In genomic region chr2:181674934-181675333, GRCm38 (mm10) we compare ENCODE assay signal across 20 mouse cellular contexts. TPM values are rescaled to one million over a fixed set of nuclear protein-coding genes. Genes with fewer than 3 reads are reported as not detected.
DNase-seq lines count a peak whose midpoint lies in the region; ATAC-seq and TF ChIP-seq lines count a peak whose summit lies in the region.
"Had no signal": no experiment of that assay in that cellular context is flagged by ENCODE, and none has a peak within 500 bp of the region (broad histone marks: within the 10 kb centered on the region; RNA-seq: fewer than 3 reads in every experiment).

No protein-coding gene starts in this region.

- H3K4me2 ChIP-seq in kidney, embryonic 15.5 days: no peak overlapping the region; the same call in 1 of the 2 replicates
- H3K4me2 ChIP-seq in midbrain, embryonic 14.5 days (ENCODE audit: low read length): no peak overlapping the region
- H3K4me2 ChIP-seq in myocyte (ENCODE audit: low read depth): peak overlapping the region; percentile 82

- WGBS in heart, embryonic 10.5 days: 82% methylated on average over 4 of the region's 4 CpGs
- 77% methylated on average over 4 of the region's 4 CpGs for WGBS in kidney, embryonic 15.5 days
- 81% methylated on average over 4 of the region's 4 CpGs for WGBS in midbrain, embryonic 10.5 days
- 73% methylated on average over 4 of the region's 4 CpGs for WGBS in midbrain, embryonic 14.5 days

- no peak for ATAC-seq in kidney, embryonic 15.5 days (replicated peaks; ENCODE audit: low FRiP score)
- no peak for ATAC-seq in midbrain, embryonic 14.5 days (ENCODE audit: low FRiP score, low TSS enrichment)
- ATAC-seq: inflammation-experienced regulatory T-cells, adult 6 months; midbrain, embryonic 16.5 days; Patski had no signal

- H3K4me3 ChIP-seq in heart, embryonic 10.5 days: no peak overlapping the region
- no peak overlapping the region for H3K4me3 ChIP-seq in kidney, embryonic 15.5 days (replicated peaks)
- no peak overlapping the region for H3K4me3 ChIP-seq in midbrain, embryonic 10.5 days
- H3K4me3 ChIP-seq in midbrain, embryonic 14.5 days (replicated peaks; ENCODE audit: low read depth, low read length): no peak overlapping the region
- H3K4me3 ChIP-seq in myocyte: no peak overlapping the region
- H3K4me3 ChIP-seq: erythroblast, embryonic 14.5 days; neural tube, embryonic 12.5 days had no signal

- TF ChIP-seq POLR2A in myocyte (IDR thresholded peaks at IDR 0.05; ENCODE audit: insufficient read length, low read depth): no peak

- H3K9me3 ChIP-seq in heart, embryonic 10.5 days: no peaks in the 10 kb centered on the region
- H3K9me3 ChIP-seq in kidney, embryonic 15.5 days (replicated peaks): no peaks in the 10 kb centered on the region
- no peaks in the 10 kb centered on the region for H3K9me3 ChIP-seq in midbrain, embryonic 10.5 days (replicated peaks)
- H3K9me3 ChIP-seq in midbrain, embryonic 14.5 days (ENCODE audit: control insufficient read depth, low read length): no peaks in the 10 kb centered on the region
- H3K9me3 ChIP-seq: neural tube, embryonic 12.5 days had no signal

- H3K4me1 ChIP-seq in heart, embryonic 10.5 days: peaks cover 51% of the 10 kb centered on the region
- peaks cover 52% of the 10 kb centered on the region for H3K4me1 ChIP-seq in kidney, embryonic 15.5 days
- H3K4me1 ChIP-seq in midbrain, embryonic 10.5 days: peaks cover 71% of the 10 kb centered on the region
- H3K4me1 ChIP-seq in midbrain, embryonic 14.5 days (ENCODE audit: control insufficient read depth, insufficient read depth, low read length): 0 out of 2 replicates have a peak, but pooled peaks cover 9% of the 10 kb centered on the region

- no peak overlapping the region for H3K9ac ChIP-seq in kidney, embryonic 15.5 days
- no peak overlapping the region for H3K9ac ChIP-seq in midbrain, embryonic 14.5 days (replicated peaks; ENCODE audit: low read length)
- H3K9ac ChIP-seq: forebrain, postnatal 0 days; liver, embryonic 14.5 days; neural tube, embryonic 12.5 days had no signal

- no peak for DNase-seq in heart, embryonic 10.5 days (ENCODE audit: low spot score)
- no peak for DNase-seq in heart, adult 8-10 months (ENCODE audit: low spot score)
- DNase-seq in kidney, adult 18-20 months: no peak
- DNase-seq in midbrain, embryonic 10.5 days (ENCODE audit: low spot score): no peak
- DNase-seq in midbrain, embryonic 14.5 days: no peak
- no peak for DNase-seq in frontal cortex, postnatal 14 days (ENCODE audit: low spot score in 2 of 2)
- DNase-seq: B cell, adult 2 months had no signal

- peaks cover 54% of the 10 kb centered on the region for H3K27me3 ChIP-seq in heart, embryonic 10.5 days (ENCODE audit: insufficient read depth, poor library complexity, severe bottlenecking)
- H3K27me3 ChIP-seq in kidney, embryonic 15.5 days: peaks cover 47% of the 10 kb centered on the region
- H3K27me3 ChIP-seq in midbrain, embryonic 10.5 days (ENCODE audit: low read depth, poor library complexity, severe bottlenecking): peaks cover 58% of the 10 kb centered on the region
- H3K27me3 ChIP-seq in midbrain, embryonic 14.5 days (ENCODE audit: control insufficient read depth, insufficient read depth, low read length): peaks cover 37% of the 10 kb centered on the region
- peaks cover 26% of the 10 kb centered on the region for H3K27me3 ChIP-seq in myocyte (ENCODE audit: control insufficient read depth, insufficient read depth, insufficient read length)

- H3K27ac ChIP-seq in heart, embryonic 10.5 days: peak overlapping the region; percentile 83; the same call in 1 of the 2 replicates
- H3K27ac ChIP-seq in kidney, embryonic 15.5 days: peak overlapping the region; percentile 19; the same call in 1 of the 2 replicates
- peak overlapping the region; percentile 81; the same call in 1 of the 2 replicates for H3K27ac ChIP-seq in midbrain, embryonic 10.5 days (replicated peaks)
- H3K27ac ChIP-seq in midbrain, embryonic 14.5 days (replicated peaks; ENCODE audit: low read depth, low read length): no peak overlapping the region
- H3K27ac ChIP-seq: liver, embryonic 14.5 days; neural tube, embryonic 12.5 days had no signal

- H3ac ChIP-seq in myocyte (ENCODE audit: control insufficient read depth, insufficient read length): no peak overlapping the region

- H3K79me2 ChIP-seq in myocyte (ENCODE audit: control insufficient read depth, insufficient read depth): no peaks in the 10 kb centered on the region

- peaks cover 4% of the 10 kb centered on the region; the same call in 1 of the 2 replicates for H3K36me3 ChIP-seq in heart, embryonic 10.5 days
- H3K36me3 ChIP-seq in kidney, embryonic 15.5 days: no peaks in the 10 kb centered on the region
- H3K36me3 ChIP-seq in midbrain, embryonic 10.5 days: no peaks in the 10 kb centered on the region
- no peaks in the 10 kb centered on the region for H3K36me3 ChIP-seq in midbrain, embryonic 14.5 days (ENCODE audit: control insufficient read depth, insufficient read depth, low read length)
- H3K36me3 ChIP-seq in myocyte (ENCODE audit: control insufficient read depth, insufficient read depth): no peaks in the 10 kb centered on the region
- H3K36me3 ChIP-seq: neural tube, embryonic 12.5 days had no signal

TF ChIP-seq in myocyte, 11 proteins besides CTCF, POLR2A, EP300 and RAD21:
- no peak for TF ChIP-seq MYOD1 (IDR thresholded peaks at IDR 0.05; ENCODE audit: control insufficient read depth in 1 of 3, insufficient read length in 2 of 3, low read depth in 2 of 3)
- TF ChIP-seq USF1 (IDR thresholded peaks at IDR 0.05; ENCODE audit: low read depth): no peak
- TF ChIP-seq CEBPB (IDR thresholded peaks at IDR 0.05; ENCODE audit: insufficient read depth, poor library complexity, severe bottlenecking): no peak
- TF ChIP-seq SRF (IDR thresholded peaks at IDR 0.05; ENCODE audit: control insufficient read depth, insufficient read length, low read depth): no peak
- TF ChIP-seq POLR2AphosphoS2 (IDR thresholded peaks at IDR 0.05; ENCODE audit: insufficient read length, low read depth): no peak
- no peak for TF ChIP-seq REST (IDR thresholded peaks at IDR 0.05; ENCODE audit: insufficient read depth, insufficient read length)
- TF ChIP-seq MYOG (IDR thresholded peaks at IDR 0.05; ENCODE audit: control insufficient read depth in 1 of 3, insufficient read depth in 1 of 3, insufficient read length in 2 of 3, low read depth in 2 of 3): no peak
- TF ChIP-seq TCF3 (IDR thresholded peaks at IDR 0.05; ENCODE audit: insufficient read length, low read depth): no peak
- no peak for TF ChIP-seq TCF12 (IDR thresholded peaks at IDR 0.05; ENCODE audit: insufficient read depth, poor library complexity, severe bottlenecking)
- no peak for TF ChIP-seq MAX (IDR thresholded peaks at IDR 0.05; ENCODE audit: low read depth)
- no peak for TF ChIP-seq E2F4 (IDR thresholded peaks at IDR 0.05; ENCODE audit: insufficient read depth)

RNA-seq across cellular contexts. Expression of gene Sox18, which starts 3.5 kb away (rescaled TPM):
- polyA plus RNA-seq in heart, embryonic 10.5 days (2016; fragmentation: Nextera tagmentation; extraction: Ambion mirVana): 22.1 and 25.0 TPM in 2 replicates
- 10 to 100 TPM; 21.4 to 53.8 (median 48.1) TPM for total RNA-seq in heart, adult 8-10 months (2022)
- 48.1 and 49.9 TPM in 2 replicates for polyA plus RNA-seq in kidney, embryonic 15.5 days (2015; fragmentation: Nextera tagmentation; extraction: Ambion mirVana)
- 17.6 and 18.8 TPM in 2 replicates for polyA plus RNA-seq in midbrain, embryonic 10.5 days (2016; fragmentation: Nextera tagmentation; extraction: Ambion mirVana)
- polyA plus RNA-seq in midbrain, embryonic 14.5 days (2014; fragmentation: Nextera tagmentation; extraction: Ambion mirVana): 10.6 and 16.3 TPM in 2 replicates
- polyA plus RNA-seq in myocyte (2012; fragmentation: generic; extraction: Trizol): 0.04 TPM
- polyA plus RNA-seq: inflammation-experienced regulatory T-cells, adult 6 months had no signal

RNA-seq across cellular contexts. Expression of gene Tcea2, which starts 5.2 kb away (rescaled TPM):
- 12.2 and 15.3 TPM in 2 replicates for polyA plus RNA-seq in heart, embryonic 10.5 days (2016; fragmentation: Nextera tagmentation; extraction: Ambion mirVana)
- 1 to 10 TPM; 5.3 to 8.0 (median 7.2) TPM for total RNA-seq in heart, adult 8-10 months (2022)
- polyA plus RNA-seq in kidney, embryonic 15.5 days (2015; fragmentation: Nextera tagmentation; extraction: Ambion mirVana): 25.6 and 25.9 TPM in 2 replicates
- 14.5 and 18.0 TPM in 2 replicates for polyA plus RNA-seq in midbrain, embryonic 10.5 days (2016; fragmentation: Nextera tagmentation; extraction: Ambion mirVana)
- 37.4 and 44.9 TPM in 2 replicates for polyA plus RNA-seq in midbrain, embryonic 14.5 days (2014; fragmentation: Nextera tagmentation; extraction: Ambion mirVana)
- polyA plus RNA-seq in myocyte (2012; fragmentation: generic; extraction: Trizol): 3.0 TPM
- polyA plus RNA-seq: erythroblast, embryonic 14.5 days had no signal

RNA-seq across cellular contexts. Expression of gene Gm29797, which starts 18.1 kb away (rescaled TPM):
- polyA plus RNA-seq in heart, embryonic 10.5 days (2016; fragmentation: Nextera tagmentation; extraction: Ambion mirVana): 0.24 TPM in 1 of 2 replicates, not detected in the other
- total RNA-seq in heart, adult 8-10 months (2022): not detected
- 0.21 TPM in 1 of 2 replicates, not detected in the other for polyA plus RNA-seq in kidney, embryonic 15.5 days (2015; fragmentation: Nextera tagmentation; extraction: Ambion mirVana)
- 0.19 and 0.32 TPM in 2 replicates for polyA plus RNA-seq in midbrain, embryonic 10.5 days (2016; fragmentation: Nextera tagmentation; extraction: Ambion mirVana)
- not detected in 2 replicates for polyA plus RNA-seq in midbrain, embryonic 14.5 days (2014; fragmentation: Nextera tagmentation; extraction: Ambion mirVana)
- polyA plus RNA-seq in myocyte (2012; fragmentation: generic; extraction: Trizol): not detected
- total RNA-seq: forebrain, postnatal 0 days; gastrocnemius, postnatal 14 days; layer of hippocampus, postnatal 14 days; left cerebral cortex, postnatal 25 days had no signal
- polyA plus RNA-seq: erythroblast, embryonic 14.5 days; forebrain, postnatal 0 days; inflammation-experienced regulatory T-cells, adult 6 months; neural tube, embryonic 12.5 days had no signal

RNA-seq across cellular contexts. Expression of gene Rgs19, which starts 18.8 kb away (rescaled TPM):
- 56.4 and 67.7 TPM in 2 replicates for polyA plus RNA-seq in heart, embryonic 10.5 days (2016; fragmentation: Nextera tagmentation; extraction: Ambion mirVana)
- 1 to 10 TPM; 3.7 to 8.9 (median 4.9) TPM for total RNA-seq in heart, adult 8-10 months (2022)
- 56.6 and 61.7 TPM in 2 replicates for polyA plus RNA-seq in kidney, embryonic 15.5 days (2015; fragmentation: Nextera tagmentation; extraction: Ambion mirVana)
- 74.5 and 81.1 TPM in 2 replicates for polyA plus RNA-seq in midbrain, embryonic 10.5 days (2016; fragmentation: Nextera tagmentation; extraction: Ambion mirVana)
- polyA plus RNA-seq in midbrain, embryonic 14.5 days (2014; fragmentation: Nextera tagmentation; extraction: Ambion mirVana): 57.0 and 72.9 TPM in 2 replicates
- polyA plus RNA-seq in myocyte (2012; fragmentation: generic; extraction: Trizol): 39.5 TPM

RNA-seq across cellular contexts. Expression of gene Lkaaear1, which starts 23.3 kb away (rescaled TPM):
- polyA plus RNA-seq in heart, embryonic 10.5 days (2016; fragmentation: Nextera tagmentation; extraction: Ambion mirVana): not detected in 2 replicates
- total RNA-seq in heart, adult 8-10 months (2022): not detected
- 0.22 TPM in 1 of 2 replicates, not detected in the other for polyA plus RNA-seq in kidney, embryonic 15.5 days (2015; fragmentation: Nextera tagmentation; extraction: Ambion mirVana)
- not detected in 2 replicates for polyA plus RNA-seq in midbrain, embryonic 10.5 days (2016; fragmentation: Nextera tagmentation; extraction: Ambion mirVana)
- polyA plus RNA-seq in midbrain, embryonic 14.5 days (2014; fragmentation: Nextera tagmentation; extraction: Ambion mirVana): not detected in 2 replicates
- not detected for polyA plus RNA-seq in myocyte (2012; fragmentation: generic; extraction: Trizol)
- total RNA-seq: forebrain, postnatal 0 days; gastrocnemius, postnatal 14 days; layer of hippocampus, postnatal 14 days; left cerebral cortex, postnatal 25 days had no signal
- polyA plus RNA-seq: erythroblast, embryonic 14.5 days; forebrain, postnatal 0 days; inflammation-experienced regulatory T-cells, adult 6 months; liver, embryonic 14.5 days; midbrain, embryonic 16.5 days; neural tube, embryonic 12.5 days; Patski; thymus, postnatal 0 days had no signal

Comparison
In these comparisons a context has a peak if more than half of its experiments do, and no peak if none do; other contexts are left out.
1. RNA of gene Sox18, which starts 3.5 kb away (polyA plus RNA-seq): 48.1 to 49.9 TPM in kidney, embryonic 15.5 days, 22.1 to 25.0 TPM in heart, embryonic 10.5 days, 17.6 to 18.8 TPM in midbrain, embryonic 10.5 days and 10.6 to 16.3 TPM in midbrain, embryonic 14.5 days; 0.04 TPM in myocyte (single experiment); every median in the first group is over 10 times any median in the second.